Mouse (Mus musculus) stomach, postnatal 0 days (tissue): ENCODE results near the gene Sept1. TPM values are rescaled to one million over a fixed set of nuclear protein-coding genes. Genes with fewer than 3 reads are reported as not detected.
A peak's percentile ranks its signal among the peaks of the same experiment; 100 is the strongest.

Source experiments
- ATAC-seq: fragments of 200-750 bp; cut with Nextera tagmentation; 2 replicates; pipeline ENCODE4 v1.8.0; 2017; ENCODE audit not compliant: low FRiP score, low TSS enrichment
- DNase-seq: peaks from one replicate; pipeline ENCODE4 v3.0.0-alpha.2; 2016; ENCODE audit warnings: low spot score
- H3K27ac ChIP-seq: fragments of 300-500 bp; sonication (generic); replicated peaks from 2 replicates; pipeline ENCODE4 v1.5.1; 2014; ENCODE audit warnings: mild to moderate bottlenecking, control low read depth
- H3K27me3 ChIP-seq: fragments of 300-500 bp; sonication (generic); 2 replicates; pipeline ENCODE4 v1.6.1; 2014; ENCODE audit warnings: low read length; ENCODE audit not compliant: control insufficient read depth, insufficient read depth
- H3K36me3 ChIP-seq: fragments of 300-500 bp; sonication (generic); 2 replicates; pipeline ENCODE4 v1.6.1; 2014; ENCODE audit warnings: low read length, mixed read lengths; ENCODE audit not compliant: control insufficient read depth, insufficient read depth
- H3K4me1 ChIP-seq: fragments of 300-500 bp; sonication (generic); replicated peaks from 2 replicates; pipeline ENCODE4 v1.6.1; 2014; ENCODE audit warnings: antibody characterized with exemption; ENCODE audit not compliant: control insufficient read depth, insufficient read depth
- H3K4me2 ChIP-seq: fragments of 300-500 bp; sonication (generic); replicated peaks from 2 replicates; pipeline ENCODE4 v1.6.1; 2014; ENCODE audit warnings: low read depth, mild to moderate bottlenecking, control low read depth, moderate library complexity
- H3K4me3 ChIP-seq: fragments of 300-500 bp; sonication (generic); 2 replicates; pipeline ENCODE4 v1.5.1; 2014; ENCODE audit warnings: low read depth, low read length, control low read depth
- H3K9ac ChIP-seq: fragments of 300-500 bp; sonication (generic); 2 replicates; pipeline ENCODE4 v1.6.1; 2014; ENCODE audit warnings: mild to moderate bottlenecking, low read length, control low read depth, mixed read lengths
- H3K9me3 ChIP-seq: fragments of 300-500 bp; sonication (generic); 2 replicates; pipeline ENCODE4 v1.6.1; 2016; ENCODE audit warnings: low read length; ENCODE audit not compliant: control insufficient read depth
- CTCF ChIP-seq: IDR thresholded peaks from 2 replicates; pipeline ENCODE4 v1.5.1; 2016; ENCODE audit warnings: antibody characterized with exemption, low read depth, mild to moderate bottlenecking, moderate library complexity
- EP300 ChIP-seq: optimal IDR thresholded peaks from 2 replicates; pipeline ENCODE3; 2016; ENCODE audit warnings: antibody characterized with exemption
- WGBS: fragments of 180-500 bp; shearing (Covaris S2); extraction: QIAGEN DNeasy Blood & Tissue Kit; methylation state at CpG from one replicate; pipeline ENCODE4 v1.1.7; 2014; 5-methylcytosine and 5-hydroxymethylcytosine counted together
- polyA plus RNA-seq: library from polyadenylated mRNA; unstranded; fragments of >200 nt; fragmentation: Nextera tagmentation; extraction: Ambion mirVana; gene quantifications from 2 replicates; pipeline ENCODE4 v1.2.1, GENCODE M21; 2015

Sept1 gene
- polyA plus RNA-seq, 1 experiment from 2014 or later = 7.0 TPM

GRCm38 (mm10) chr7:127217475-127217874, 15.5 kb downstream of the Sept1 start:
- no peak overlapping the region for H3K4me3 ChIP-seq
- no peak overlapping the region for H3K9ac ChIP-seq
- no peaks in the 10 kb centered on the region for H3K9me3 ChIP-seq
- no peak for ATAC-seq
- H3K27me3 ChIP-seq = no peaks in the 10 kb centered on the region
- no peak for TF ChIP-seq EP300
- TF ChIP-seq CTCF = no peak
- H3K4me2 ChIP-seq = no peak overlapping the region
- no peak overlapping the region for H3K27ac ChIP-seq
- H3K36me3 ChIP-seq = no peaks in the 10 kb centered on the region
- H3K4me1 ChIP-seq = no peaks in the 10 kb centered on the region
- no peak for DNase-seq
- WGBS = 66% methylated on average over 6 of the region's 6 CpGs

DNA sequence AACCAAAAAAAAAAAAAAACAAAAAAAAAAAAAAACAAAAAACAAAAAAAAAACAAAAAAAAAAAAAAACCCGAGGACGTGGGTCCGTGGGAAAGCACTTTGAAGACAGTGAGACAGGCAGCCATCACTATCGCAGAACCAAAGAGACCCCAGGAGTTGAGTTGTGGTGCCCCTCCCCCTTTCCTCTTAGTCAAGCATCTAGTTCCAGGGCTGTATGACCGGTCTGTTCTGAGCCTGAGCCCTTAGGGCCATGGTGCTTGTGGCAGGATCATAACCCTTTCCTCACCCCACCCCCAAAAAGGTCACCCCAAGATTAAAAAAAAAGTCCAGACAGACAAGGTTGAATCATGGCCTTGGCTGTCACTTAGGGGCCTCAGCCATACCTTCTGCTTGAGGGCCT, 16.6 kb downstream of the Sept1 start:
- Histone ChIP-seq H3K36me3 (no peaks in the 10 kb centered on the region), H3K4me1 (no peaks in the 10 kb centered on the region), H3K27ac (no peak overlapping the region), H3K9ac (no peak overlapping the region), H3K27me3 (no peaks in the 10 kb centered on the region), H3K4me3 (no peak overlapping the region), H3K9me3 (no peaks in the 10 kb centered on the region), H3K4me2 (no peak overlapping the region)
- WGBS = 84% methylated on average over 5 of the region's 5 CpGs
- no peak for DNase-seq
- no peak for TF ChIP-seq CTCF
- TF ChIP-seq EP300 = no peak
- ATAC-seq = no peak

- peak; percentile 72 for DNase-seq
- Histone ChIP-seq H3K4me3 (peak overlapping the region; percentile 30), H3K4me2 (peak overlapping the region; percentile 60), H3K9me3 (no peaks in the 10 kb centered on the region), H3K36me3 (no peaks in the 10 kb centered on the region), H3K9ac (peak overlapping the region; percentile 48), H3K27me3 (no peaks in the 10 kb centered on the region), H3K4me1 (no peaks in the 10 kb centered on the region), H3K27ac (no peak overlapping the region)
- peak; percentile 58 for ATAC-seq
- TF ChIP-seq EP300 = no peak
- TF ChIP-seq CTCF = peak; percentile 92
- WGBS = 26% methylated on average over 33 of the region's 33 CpGs
These were observed 17.7 kb downstream of the Sept1 start for GRCm38 (mm10) chr7:127214981-127215871.

- TF ChIP-seq EP300 (no peak), CTCF (no peak)
- Histone ChIP-seq H3K27ac (no peak overlapping the region), H3K4me1 (no peaks in the 10 kb centered on the region), H3K36me3 (no peaks in the 10 kb centered on the region), H3K4me3 (peak overlapping the region; percentile 30; the same call in 1 of the 2 replicates), H3K9ac (peak overlapping the region; percentile 48; the same call in 1 of the 2 replicates), H3K9me3 (no peaks in the 10 kb centered on the region), H3K4me2 (peak overlapping the region; percentile 60), H3K27me3 (no peaks in the 10 kb centered on the region)
- DNase-seq (no peak), ATAC-seq (no peak)
- WGBS = 47% methylated on average over 20 of the region's 21 CpGs
These were observed 18.4 kb downstream of the Sept1 start for GRCm38 (mm10) chr7:127214521-127214920.

- ATAC-seq = no peak
These were observed 19.0 kb downstream of the Sept1 start for GRCm38 (mm10) chr7:127213930-127214329.

GRCm38 (mm10) chr7:127213485-127213884, 19.4 kb downstream of the Sept1 start:
- peak; percentile 39 for DNase-seq
- TF ChIP-seq CTCF (peak; percentile 78), EP300 (no peak)
- no peak overlapping the region for H3K27ac ChIP-seq

More at GRCm38 (mm10) chr7:127213930-127214329, 19.0 kb downstream of the Sept1 start:
- H3K27ac ChIP-seq = no peak overlapping the region
- no peak overlapping the region for H3K4me3 ChIP-seq
- H3K36me3 ChIP-seq = no peaks in the 10 kb centered on the region
- no peaks in the 10 kb centered on the region for H3K9me3 ChIP-seq
- no peaks in the 10 kb centered on the region for H3K4me1 ChIP-seq
- H3K4me2 ChIP-seq = no peak overlapping the region
- no peak overlapping the region for H3K9ac ChIP-seq
- WGBS = 62% methylated on average over 12 of the region's 12 CpGs
- no peaks in the 10 kb centered on the region for H3K27me3 ChIP-seq
- TF ChIP-seq CTCF = no peak
- no peak for TF ChIP-seq EP300
- no peak for DNase-seq

More at GRCm38 (mm10) chr7:127213485-127213884, 19.4 kb downstream of the Sept1 start:
- Histone ChIP-seq H3K27me3 (no peaks in the 10 kb centered on the region), H3K36me3 (no peaks in the 10 kb centered on the region), H3K4me2 (no peak overlapping the region), H3K9ac (no peak overlapping the region), H3K4me3 (no peak overlapping the region), H3K9me3 (no peaks in the 10 kb centered on the region), H3K4me1 (no peaks in the 10 kb centered on the region)
- ATAC-seq = no peak
- 54% methylated on average over 7 of the region's 7 CpGs for WGBS
